Mouse (Mus musculus) embryonic facial prominence, embryonic 10.5 days (tissue): ENCODE results near the gene Ddc. TPM values are rescaled to one million over a fixed set of nuclear protein-coding genes. Genes with fewer than 3 reads are reported as not detected.

Experiments
- DNase-seq: peaks from one replicate; pipeline ENCODE4 v3.0.0-alpha.2; 2017; ENCODE audit warnings: low spot score
- H3K27ac ChIP-seq: fragments of 300-500 bp; sonication (generic); replicated peaks from 2 replicates; pipeline ENCODE4 v1.5.1; 2016; ENCODE audit warnings: mild to moderate bottlenecking
- H3K27me3 ChIP-seq: fragments of 300-500 bp; sonication (generic); replicated peaks from 2 replicates; pipeline ENCODE4 v1.6.1; 2016; ENCODE audit warnings: low read depth, mild to moderate bottlenecking; ENCODE audit not compliant: poor library complexity, severe bottlenecking
- H3K36me3 ChIP-seq: fragments of 300-500 bp; sonication (generic); replicated peaks from 2 replicates; pipeline ENCODE4 v1.6.1; 2016; ENCODE audit warnings: mild to moderate bottlenecking, moderate library complexity
- H3K4me1 ChIP-seq: fragments of 300-500 bp; sonication (generic); 2 replicates; pipeline ENCODE4 v1.6.1; 2016
- H3K4me3 ChIP-seq: fragments of 300-500 bp; sonication (generic); 2 replicates; pipeline ENCODE4 v1.5.1; 2016; ENCODE audit warnings: mild to moderate bottlenecking, moderate library complexity
- H3K9me3 ChIP-seq: fragments of 300-500 bp; sonication (generic); 2 replicates; pipeline ENCODE4 v1.6.1; 2016; ENCODE audit warnings: mild to moderate bottlenecking
- WGBS: fragments of 180-500 bp; shearing (Covaris S2); methylation state at CpG from one replicate; pipeline ENCODE4 v1.1.7; 2016; 5-methylcytosine and 5-hydroxymethylcytosine counted together
- polyA plus RNA-seq: library from polyadenylated mRNA; unstranded; fragments of >200 nt; fragmentation: Nextera tagmentation; extraction: Ambion mirVana; gene quantifications from 2 replicates; pipeline ENCODE4 v1.2.1, GENCODE M21; 2016

Ddc gene
- polyA plus RNA-seq, 1 experiment from 2014 or later: 6.9 TPM

DNA sequence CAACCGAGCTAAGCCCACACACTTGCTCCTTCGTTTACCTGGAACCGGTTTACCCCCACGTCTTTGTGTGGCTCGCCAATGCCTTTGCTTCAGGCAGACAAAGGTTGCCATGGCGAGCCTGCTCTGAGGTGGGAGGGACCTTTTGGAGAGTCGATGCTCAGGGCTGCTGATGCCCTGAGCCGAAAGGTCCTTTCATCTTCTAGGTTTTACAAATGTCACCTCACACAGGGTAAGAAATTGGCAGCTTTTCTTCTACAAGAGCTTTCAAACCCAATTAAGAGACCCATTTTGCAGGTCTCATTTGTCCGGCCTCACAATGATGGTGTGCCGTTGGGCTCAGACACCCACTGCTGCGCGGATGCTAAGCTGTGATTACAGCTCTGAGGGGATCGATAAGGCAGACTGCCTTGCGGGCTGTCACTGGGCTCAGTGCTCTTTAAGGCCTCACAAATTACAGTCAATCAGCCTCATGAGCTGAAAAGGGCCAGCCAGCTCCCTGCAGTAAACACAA is 29.9 kb downstream of the Ddc start:
- peaks cover 41% of the 10 kb centered on the region for H3K4me1 ChIP-seq
- DNase-seq: peak; percentile 82

DNA sequence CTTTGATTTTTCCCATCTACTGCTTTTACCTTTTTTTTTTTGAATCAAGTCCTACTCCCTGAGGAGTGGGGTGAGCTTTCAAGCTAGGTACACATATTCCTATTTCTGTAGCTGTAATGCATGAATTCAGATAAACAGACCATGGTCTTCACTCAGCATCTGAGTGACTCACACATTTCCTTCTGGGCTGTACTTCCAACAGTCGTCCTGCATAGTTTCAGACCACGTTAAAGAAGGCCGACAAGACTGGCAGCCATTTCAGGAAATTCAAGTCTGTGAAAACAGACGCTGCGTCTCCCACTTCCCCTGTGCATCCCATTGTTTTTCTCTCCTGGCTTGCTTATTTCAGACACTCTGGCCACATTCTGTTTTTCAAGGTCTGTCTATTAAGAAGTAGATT is 31.2 kb downstream of the Ddc start:
- Histone ChIP-seq H3K27ac (peak overlapping the region; percentile 87), H3K36me3 (no peaks in the 10 kb centered on the region), H3K27me3 (no peaks in the 10 kb centered on the region), H3K9me3 (no peaks in the 10 kb centered on the region), H3K4me1 (peaks cover 36% of the 10 kb centered on the region), H3K4me3 (no peak overlapping the region)
- no peak for DNase-seq
- 83% methylated on average over 5 of the region's 5 CpGs for WGBS

More for the DNA sequence above, 29.9 kb downstream of the Ddc start:
- Histone ChIP-seq H3K36me3 (no peaks in the 10 kb centered on the region), H3K27me3 (no peaks in the 10 kb centered on the region), H3K4me3 (peak overlapping the region; percentile 33), H3K27ac (peak overlapping the region; percentile 87), H3K9me3 (no peaks in the 10 kb centered on the region)
- 8% methylated on average over 14 of the region's 14 CpGs for WGBS

DNA sequence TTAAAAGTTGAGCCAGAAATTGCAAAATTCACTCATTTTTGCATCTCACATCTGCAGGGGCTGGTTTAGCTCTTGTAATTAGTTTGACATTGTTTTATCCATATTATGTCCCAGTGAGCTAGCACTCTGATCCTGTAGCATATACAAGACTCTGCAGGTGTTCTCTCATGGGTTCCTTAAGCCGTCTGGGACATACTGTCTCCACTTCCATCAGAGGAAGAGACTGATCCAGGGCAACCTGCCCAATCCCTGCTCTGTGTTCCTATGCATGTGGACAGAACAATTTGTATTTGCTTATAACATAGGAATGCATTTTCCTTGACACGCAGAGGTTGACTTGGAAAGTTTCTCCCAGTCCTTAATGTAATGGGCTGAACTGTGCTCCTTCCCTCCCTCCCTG is 32.8 kb downstream of the Ddc start:
- Histone ChIP-seq H3K36me3 (no peaks in the 10 kb centered on the region), H3K9me3 (no peaks in the 10 kb centered on the region), H3K27me3 (no peaks in the 10 kb centered on the region), H3K4me1 (peaks cover 27% of the 10 kb centered on the region), H3K4me3 (no peak overlapping the region), H3K27ac (0 out of 2 replicates have a peak overlapping the region, but pooled peaks have one; percentile 12)
- WGBS: 81% methylated on average over 2 of the region's 2 CpGs
- no peak for DNase-seq

DNA sequence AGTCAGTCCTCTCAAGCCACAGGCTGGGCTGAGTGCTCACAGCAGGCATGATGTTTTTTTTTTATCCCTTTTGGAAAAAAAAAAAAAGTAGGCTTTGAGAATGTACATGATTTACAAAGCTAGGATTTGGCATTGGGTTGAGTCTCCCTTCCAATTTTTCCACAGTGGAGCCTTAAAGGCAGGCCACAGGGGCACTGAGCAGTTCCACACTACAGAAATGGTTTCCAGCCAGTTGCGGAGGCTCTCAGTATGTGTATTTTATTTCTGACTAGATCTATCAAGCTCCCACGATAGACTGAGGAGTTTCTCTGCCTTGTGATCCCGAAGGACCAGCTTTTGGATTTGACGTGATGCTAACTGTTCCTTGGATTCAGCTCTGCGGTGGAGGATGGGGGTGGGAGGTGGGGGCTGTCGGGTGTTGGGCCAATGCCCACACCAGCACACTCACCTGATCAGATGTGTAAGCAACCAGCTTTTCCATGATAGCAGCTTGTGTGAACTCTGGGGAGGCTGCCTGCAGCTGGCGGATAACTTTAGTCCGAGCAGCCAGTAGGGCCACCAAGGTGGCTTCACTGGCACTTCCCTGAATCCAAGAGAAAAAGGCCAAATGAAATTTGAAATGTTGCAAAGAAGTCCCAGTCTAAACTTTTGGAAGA is 33.4 kb downstream of the Ddc start:
- H3K9me3 ChIP-seq: no peaks in the 10 kb centered on the region

DNA sequence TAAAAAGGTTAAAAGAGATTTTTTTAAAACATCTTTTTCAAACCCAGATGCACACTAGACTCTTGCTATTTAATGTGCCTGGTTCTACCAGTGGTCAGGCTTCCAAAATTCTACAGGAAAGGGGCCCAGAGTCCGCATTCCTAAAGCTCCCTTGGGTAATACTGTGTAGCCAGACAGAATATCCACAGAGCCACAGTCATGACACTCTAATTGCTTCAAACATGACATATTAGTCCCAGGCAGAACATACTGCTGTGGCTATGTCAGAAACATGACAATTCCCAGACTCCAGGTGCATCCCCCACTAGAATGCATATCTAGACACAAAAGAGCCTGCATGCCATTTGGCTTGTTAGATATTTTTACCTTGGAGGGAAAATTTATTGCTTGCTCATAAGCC is 35.4 kb downstream of the Ddc start:
- Histone ChIP-seq H3K27me3 (no peaks in the 10 kb centered on the region), H3K4me3 (no peak overlapping the region), H3K36me3 (no peaks in the 10 kb centered on the region), H3K27ac (peak overlapping the region; percentile 36), H3K4me1 (peaks cover 12% of the 10 kb centered on the region), H3K9me3 (no peaks in the 10 kb centered on the region)
- WGBS: 75% methylated on average over 1 of the region's 1 CpGs
- no peak for DNase-seq

More for the DNA sequence above, 33.4 kb downstream of the Ddc start:
- Histone ChIP-seq H3K36me3 (no peaks in the 10 kb centered on the region), H3K4me3 (no peak overlapping the region), H3K27me3 (no peaks in the 10 kb centered on the region), H3K27ac (no peak overlapping the region), H3K4me1 (peaks cover 27% of the 10 kb centered on the region)
- 82% methylated on average over 8 of the region's 8 CpGs for WGBS
- no peak for DNase-seq

DNA sequence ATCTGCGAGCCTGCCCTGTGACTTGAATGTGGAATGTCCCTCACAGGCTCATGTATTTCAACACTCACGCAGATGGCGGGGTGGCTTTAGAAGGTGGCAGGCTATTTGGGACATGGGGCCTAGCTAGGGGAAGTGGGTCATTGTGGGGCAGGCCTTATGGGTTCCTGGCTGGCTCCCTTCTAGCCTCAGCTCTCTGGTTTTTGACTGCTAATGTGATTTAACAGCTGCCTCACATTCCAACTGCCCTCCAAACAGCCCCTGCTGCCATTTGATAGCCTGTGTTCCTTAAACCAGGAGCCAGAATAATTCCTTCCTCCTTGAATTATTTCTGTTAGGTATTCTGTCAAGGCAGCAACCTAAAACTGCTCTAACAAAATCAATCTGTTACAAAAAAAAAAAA is 41.0 kb downstream of the Ddc start:
- no peak overlapping the region for H3K4me3 ChIP-seq
- no peaks in the 10 kb centered on the region for H3K27me3 ChIP-seq
- WGBS: 91% methylated on average over 3 of the region's 3 CpGs
- peaks cover 32% of the 10 kb centered on the region for H3K4me1 ChIP-seq
- no peak for DNase-seq
- peaks cover 7% of the 10 kb centered on the region; the same call in 1 of the 2 replicates for H3K36me3 ChIP-seq
- peaks cover 4% of the 10 kb centered on the region; the same call in 1 of the 2 replicates for H3K9me3 ChIP-seq
- H3K27ac ChIP-seq: peak overlapping the region; percentile 36; the same call in 1 of the 2 replicates

DNA sequence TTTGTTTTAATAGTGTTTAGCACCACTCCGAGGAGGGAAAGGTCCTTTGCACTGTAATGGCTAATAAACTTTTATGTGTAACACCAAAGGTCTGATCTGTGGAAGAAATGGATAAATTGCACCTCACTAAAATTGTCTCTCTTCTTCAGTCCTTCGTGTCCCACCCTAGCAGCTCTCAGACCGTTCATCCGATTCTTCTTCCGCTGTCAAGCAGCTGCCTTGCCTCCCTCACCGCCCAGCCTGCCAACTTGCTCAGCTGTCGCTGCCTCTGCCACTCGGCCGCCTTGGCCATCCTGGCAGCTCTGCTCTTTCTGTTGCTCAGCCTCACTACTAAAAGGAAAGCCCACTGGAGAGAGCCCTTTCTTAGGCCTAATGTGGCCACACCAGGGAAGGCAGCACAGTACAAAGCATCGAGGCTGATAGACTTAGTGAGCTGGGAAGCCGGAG is 42.2 kb downstream of the Ddc start:
- Histone ChIP-seq H3K9me3 (peaks cover 4% of the 10 kb centered on the region; the same call in 1 of the 2 replicates), H3K4me1 (peaks cover 42% of the 10 kb centered on the region), H3K27me3 (no peaks in the 10 kb centered on the region), H3K27ac (peak overlapping the region; percentile 87), H3K4me3 (no peak overlapping the region), H3K36me3 (peaks cover 7% of the 10 kb centered on the region; the same call in 1 of the 2 replicates)
- no peak for DNase-seq
- WGBS: 52% methylated on average over 11 of the region's 11 CpGs

DNA sequence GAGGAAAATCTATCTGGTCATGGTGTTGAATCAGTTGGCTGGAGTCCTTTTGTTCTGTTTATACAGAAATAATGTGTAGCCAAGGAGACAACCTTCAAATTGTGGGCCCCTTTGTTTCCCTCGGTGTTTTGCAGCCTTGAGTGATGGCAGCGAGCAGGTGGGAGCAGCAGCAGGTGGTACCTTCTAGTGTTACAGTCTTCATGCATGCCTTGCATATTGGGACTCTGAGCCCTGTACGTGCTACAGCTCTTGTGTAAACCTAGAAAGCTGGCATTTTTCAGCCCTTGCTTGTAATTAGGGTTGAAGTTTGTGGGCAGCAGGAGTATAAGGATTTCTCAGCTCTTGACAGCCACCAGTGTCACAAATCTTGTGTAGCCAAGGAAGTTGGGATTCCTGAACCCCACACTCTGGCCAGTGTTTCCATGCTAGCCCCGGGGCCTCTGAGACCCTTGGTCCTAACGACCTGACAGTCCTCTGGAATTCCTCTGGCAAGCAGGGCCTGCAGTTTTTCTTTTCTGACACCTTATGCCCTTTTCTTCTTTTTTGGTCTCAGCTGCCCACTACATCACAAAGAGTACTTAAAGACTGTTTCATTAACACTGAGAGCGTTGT is 42.8 kb downstream of the Ddc start:
- peak; percentile 69 for DNase-seq
- H3K36me3 ChIP-seq: peaks cover 7% of the 10 kb centered on the region; the same call in 1 of the 2 replicates
- peaks cover 48% of the 10 kb centered on the region for H3K4me1 ChIP-seq
- WGBS: 33% methylated on average over 6 of the region's 6 CpGs
- peak overlapping the region; percentile 87 for H3K27ac ChIP-seq
- H3K27me3 ChIP-seq: no peaks in the 10 kb centered on the region
- peaks cover 4% of the 10 kb centered on the region; the same call in 1 of the 2 replicates for H3K9me3 ChIP-seq
- H3K4me3 ChIP-seq: no peak overlapping the region

DNA sequence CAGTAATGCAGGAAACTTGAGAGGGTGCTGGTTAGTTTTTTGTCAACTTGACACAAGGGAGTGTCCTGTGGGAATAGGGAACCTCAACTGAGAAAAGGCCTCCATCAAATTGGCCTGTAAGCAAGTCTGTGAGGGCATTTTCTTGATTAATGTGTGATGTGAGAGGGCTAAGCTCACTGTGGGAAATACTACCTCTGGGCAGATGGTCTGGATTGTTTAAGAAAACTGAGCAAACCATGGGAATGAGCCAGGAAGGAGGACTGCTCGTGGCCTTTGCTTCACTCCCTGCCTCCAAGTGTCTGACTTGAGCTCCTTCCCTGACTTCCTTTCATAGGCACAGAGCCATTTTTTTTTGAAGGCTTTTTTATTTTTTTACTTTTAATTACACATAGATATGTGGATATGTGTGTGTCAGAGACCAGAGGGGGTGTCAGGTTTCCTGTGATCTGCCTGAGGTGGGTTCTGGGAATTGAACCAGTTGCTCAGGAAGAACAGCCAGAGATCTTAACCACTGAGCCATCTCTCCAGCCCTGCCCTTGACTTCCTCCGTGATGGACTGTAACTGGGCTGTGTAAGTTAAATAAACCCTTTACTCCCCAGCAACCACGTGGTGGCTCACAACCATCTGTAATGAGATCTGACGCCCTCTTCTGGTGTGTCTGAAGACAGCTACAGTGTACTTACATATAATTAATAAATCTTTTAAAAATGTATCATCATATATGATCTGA is 44.0 kb downstream of the Ddc start:
- peak overlapping the region; percentile 87 for H3K27ac ChIP-seq
- 58% methylated on average over 4 of the region's 4 CpGs for WGBS

DNA sequence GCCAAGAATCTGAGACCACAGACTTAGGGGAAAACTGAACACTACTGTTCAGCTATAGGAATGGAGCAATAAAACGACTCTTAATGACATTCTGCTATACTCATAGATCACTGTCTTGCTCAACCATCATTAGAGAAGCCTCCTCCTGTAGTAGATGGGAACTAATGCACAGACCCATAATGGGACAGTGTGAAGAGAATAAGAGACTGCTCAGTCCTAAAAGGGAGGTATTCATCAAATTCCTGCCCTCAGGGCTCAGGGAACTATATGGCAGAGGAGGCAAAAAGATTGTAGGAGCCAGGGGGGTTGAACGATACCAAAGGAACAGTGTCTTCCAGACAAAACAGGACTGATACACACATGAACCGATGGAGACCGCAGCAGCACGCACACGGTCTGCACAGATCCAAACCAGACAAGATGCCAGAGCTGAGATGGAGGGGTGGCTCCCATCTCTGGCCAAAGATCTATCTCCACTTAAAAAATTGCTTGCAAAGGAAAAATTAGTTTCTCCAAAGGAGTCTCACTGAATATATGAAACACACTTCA is 45.9 kb downstream of the Ddc start:
- no peaks in the 10 kb centered on the region for H3K27me3 ChIP-seq
- no peak overlapping the region for H3K4me3 ChIP-seq
- WGBS: 53% methylated on average over 6 of the region's 6 CpGs
- H3K27ac ChIP-seq: peak overlapping the region; percentile 76
- H3K9me3 ChIP-seq: peaks cover 4% of the 10 kb centered on the region; the same call in 1 of the 2 replicates
- DNase-seq: no peak
- peaks cover 6% of the 10 kb centered on the region; the same call in 1 of the 2 replicates for H3K36me3 ChIP-seq
- H3K4me1 ChIP-seq: peaks cover 55% of the 10 kb centered on the region

More for the DNA sequence above, 44.0 kb downstream of the Ddc start:
- Histone ChIP-seq H3K4me3 (no peak overlapping the region), H3K36me3 (peaks cover 7% of the 10 kb centered on the region; the same call in 1 of the 2 replicates), H3K4me1 (peaks cover 55% of the 10 kb centered on the region), H3K9me3 (peaks cover 4% of the 10 kb centered on the region; the same call in 1 of the 2 replicates), H3K27me3 (no peaks in the 10 kb centered on the region)
- DNase-seq: no peak

DNA sequence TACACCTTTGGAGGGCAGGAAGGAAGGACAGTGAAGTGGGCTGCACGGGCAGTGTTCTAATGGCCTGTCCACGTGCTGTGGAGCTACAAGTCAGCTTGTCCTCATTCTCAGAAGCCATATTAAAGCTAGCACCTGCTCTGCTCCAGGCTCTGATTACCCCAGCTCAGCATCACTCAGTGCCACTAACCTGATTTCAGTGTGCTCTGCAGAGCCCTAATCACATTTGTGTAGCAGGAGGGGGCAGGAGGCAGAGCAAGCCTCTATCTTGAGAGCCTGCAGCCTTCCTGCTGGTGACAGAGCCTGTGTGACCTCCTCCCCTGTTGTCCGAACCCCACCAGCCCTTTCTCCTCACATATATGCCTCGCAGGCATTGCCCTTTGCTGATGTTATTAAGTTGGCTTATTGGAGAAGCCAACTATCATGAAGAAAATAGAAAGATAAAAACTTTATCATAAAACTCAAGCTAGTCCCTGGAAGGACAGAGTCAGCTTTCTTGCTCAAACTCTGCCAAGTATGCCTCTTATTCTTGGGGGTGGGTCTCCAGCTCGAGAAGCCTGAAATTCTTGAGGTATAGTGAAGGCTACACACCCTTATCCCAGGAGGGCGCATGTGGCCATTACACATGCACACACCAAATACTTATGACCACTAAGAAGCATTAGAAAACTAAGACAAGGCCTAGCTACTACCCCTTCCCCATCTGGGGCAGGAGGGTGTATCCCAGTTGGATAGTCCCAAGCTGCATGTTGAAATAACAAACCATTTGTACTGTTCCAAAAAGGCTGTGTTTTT is 47.3 kb downstream of the Ddc start:
- WGBS: 63% methylated on average over 6 of the region's 6 CpGs

More for the DNA sequence above, 47.3 kb downstream of the Ddc start:
- Histone ChIP-seq H3K27ac (peak overlapping the region; percentile 76), H3K4me3 (no peak overlapping the region), H3K36me3 (no peaks in the 10 kb centered on the region), H3K4me1 (peaks cover 47% of the 10 kb centered on the region), H3K27me3 (no peaks in the 10 kb centered on the region), H3K9me3 (no peaks in the 10 kb centered on the region)
- DNase-seq: no peak
